In the genomic region with DNA sequence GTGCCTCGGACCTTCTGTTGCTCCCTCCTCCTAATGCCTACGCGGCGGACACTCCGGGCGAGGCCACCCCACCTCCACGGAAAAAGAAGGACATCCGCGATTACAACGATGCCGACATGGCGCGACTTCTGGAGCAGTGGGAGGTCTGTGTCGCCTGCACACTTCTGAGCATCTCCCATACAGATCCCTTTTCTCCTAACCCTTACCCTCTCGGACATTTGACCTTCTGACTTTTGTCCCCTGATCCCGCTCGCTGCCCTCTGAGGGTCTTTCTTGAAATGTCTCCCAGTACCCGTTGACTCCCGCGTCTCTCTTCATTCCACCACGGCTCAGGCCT, we compare ENCODE assay signal across 8 mouse cellular contexts. TPM values are rescaled to one million over a fixed set of nuclear protein-coding genes. Genes with fewer than 3 reads are reported as not detected.
A peak's percentile ranks its signal among the peaks of the same experiment; 100 is the strongest.
DNase-seq lines count a peak whose midpoint lies in the region; ATAC-seq and TF ChIP-seq lines count a peak whose summit lies in the region.

No protein-coding gene starts in this region.

- no peak for TF ChIP-seq CTCF in G1E (IDR thresholded peaks at IDR 0.05; ENCODE audit: low read depth, low read length)

- no peak for ATAC-seq in heart, embryonic 13.5 days (ENCODE audit: extremely low read depth, insufficient number of reproducible peaks, low FRiP score, low TSS enrichment)
- ATAC-seq in G1E (ENCODE audit: extremely low read depth, insufficient number of reproducible peaks, low FRiP score, poor library complexity, severe bottlenecking) = no peak
- peak; percentile 19 for ATAC-seq in hindbrain, embryonic 12.5 days (ENCODE audit: low FRiP score)

- no peaks in the 10 kb centered on the region for H3K27me3 ChIP-seq in heart, embryonic 13.5 days (replicated peaks)
- H3K27me3 ChIP-seq in G1E (ENCODE audit: insufficient read depth, low read length) = no peaks in the 10 kb centered on the region
- H3K27me3 ChIP-seq in hindbrain, embryonic 12.5 days = no peaks in the 10 kb centered on the region; the same call in 1 of the 2 replicates
- no peaks in the 10 kb centered on the region for H3K27me3 ChIP-seq in midbrain, embryonic 10.5 days (ENCODE audit: low read depth, poor library complexity, severe bottlenecking)

- peaks cover 23% of the 10 kb centered on the region for H3K36me3 ChIP-seq in heart, embryonic 13.5 days
- H3K36me3 ChIP-seq in G1E (replicated peaks) = peaks cover 27% of the 10 kb centered on the region
- H3K36me3 ChIP-seq in hindbrain, embryonic 12.5 days = peaks cover 12% of the 10 kb centered on the region
- H3K36me3 ChIP-seq in midbrain, embryonic 10.5 days = peaks cover 27% of the 10 kb centered on the region

- H3K4me1 ChIP-seq in heart, embryonic 13.5 days = peaks cover 31% of the 10 kb centered on the region
- H3K4me1 ChIP-seq in G1E (ENCODE audit: insufficient read depth, low read depth, low read length) = peaks cover 50% of the 10 kb centered on the region
- H3K4me1 ChIP-seq in hindbrain, embryonic 12.5 days = peaks cover 18% of the 10 kb centered on the region
- H3K4me1 ChIP-seq in midbrain, embryonic 10.5 days = peaks cover 23% of the 10 kb centered on the region

- 2% methylated on average over 21 of the region's 21 CpGs for WGBS in heart, embryonic 13.5 days
- WGBS in hindbrain, embryonic 12.5 days = 0% methylated on average over 20 of the region's 21 CpGs
- under 1% methylated on average over 21 of the region's 21 CpGs for WGBS in midbrain, embryonic 10.5 days

- no peaks in the 10 kb centered on the region for H3K9me3 ChIP-seq in heart, embryonic 13.5 days
- no peaks in the 10 kb centered on the region for H3K9me3 ChIP-seq in G1E (replicated peaks)
- no peaks in the 10 kb centered on the region for H3K9me3 ChIP-seq in hindbrain, embryonic 12.5 days (replicated peaks)
- no peaks in the 10 kb centered on the region for H3K9me3 ChIP-seq in midbrain, embryonic 10.5 days (replicated peaks)

- peak overlapping the region; percentile 86 for H3K4me2 ChIP-seq in heart, embryonic 13.5 days
- H3K4me2 ChIP-seq in hindbrain, embryonic 12.5 days (replicated peaks) = peak overlapping the region; percentile 86

- H3K9ac ChIP-seq in heart, embryonic 13.5 days = peak overlapping the region; percentile 88
- peak overlapping the region; percentile 87 for H3K9ac ChIP-seq in hindbrain, embryonic 12.5 days

- peak overlapping the region; percentile 72 for H3K4me3 ChIP-seq in heart, embryonic 13.5 days
- peak overlapping the region; percentile 92 for H3K4me3 ChIP-seq in G1E (ENCODE audit: low read depth, low read length)
- peak overlapping the region; percentile 77 for H3K4me3 ChIP-seq in hindbrain, embryonic 12.5 days
- H3K4me3 ChIP-seq in midbrain, embryonic 10.5 days = peak overlapping the region; percentile 81

- no peak for DNase-seq in heart, adult 8-10 months (ENCODE audit: low spot score)
- no peak for DNase-seq in G1E (ENCODE audit: low spot score)
- DNase-seq in midbrain, embryonic 10.5 days (ENCODE audit: low spot score) = no peak
- DNase-seq in spleen, postnatal 14 days (ENCODE audit: low spot score in 2 of 2) = no peak
- DNase-seq in retina, embryonic 14.5 days (ENCODE audit: low spot score) = no peak
- DNase-seq in urinary bladder, adult 2 months (ENCODE audit: low spot score) = no peak

- H3K27ac ChIP-seq in heart, embryonic 13.5 days (replicated peaks) = peak overlapping the region; percentile 89
- H3K27ac ChIP-seq in hindbrain, embryonic 12.5 days = peak overlapping the region; percentile 86
- H3K27ac ChIP-seq in midbrain, embryonic 10.5 days (replicated peaks) = peak overlapping the region; percentile 93

RNA-seq across cellular contexts. Expression of a gene that starts 8.0 kb away (rescaled TPM):
- 83.9 and 85.3 TPM in 2 replicates for polyA plus RNA-seq in heart, embryonic 13.5 days (2015; fragmentation: Nextera tagmentation; extraction: Ambion mirVana)
- total RNA-seq in heart, adult 8-10 months (2022) = 10 to 100 TPM; 42.9 to 57.8 (median 53.9) TPM
- 25.0 and 28.7 TPM in 2 replicates for total RNA-seq in G1E (2014; fragmentation: Nextera tagmentation)
- 33.6 and 41.0 TPM in 2 replicates for total RNA-seq in G1E (2017)
- 20.2 and 68.0 TPM in 2 replicates for polyA plus RNA-seq in G1E (2012)
- polyA plus RNA-seq in hindbrain, embryonic 12.5 days (2016; fragmentation: Nextera tagmentation; extraction: Ambion mirVana) = 91.1 and 95.7 TPM in 2 replicates
- polyA plus RNA-seq in midbrain, embryonic 10.5 days (2016; fragmentation: Nextera tagmentation; extraction: Ambion mirVana) = 88.1 and 89.2 TPM in 2 replicates
- polyA plus RNA-seq in urinary bladder, adult 2 months (2012; rRNA removed) = 32.8 and 52.2 TPM in 2 replicates

RNA-seq across cellular contexts. Expression of a gene that starts 8.2 kb away (rescaled TPM):
- 9.9 and 10.2 TPM in 2 replicates for polyA plus RNA-seq in heart, embryonic 13.5 days (2015; fragmentation: Nextera tagmentation; extraction: Ambion mirVana)
- total RNA-seq in heart, adult 8-10 months (2022) = 1 to 10 TPM; 5.0 to 7.7 (median 6.1) TPM
- total RNA-seq in G1E (2014; fragmentation: Nextera tagmentation) = 5.7 and 6.9 TPM in 2 replicates
- 3.7 and 6.6 TPM in 2 replicates for total RNA-seq in G1E (2017)
- 21.2 and 28.8 TPM in 2 replicates for polyA plus RNA-seq in G1E (2012)
- 19.0 and 21.8 TPM in 2 replicates for polyA plus RNA-seq in hindbrain, embryonic 12.5 days (2016; fragmentation: Nextera tagmentation; extraction: Ambion mirVana)
- 10.2 and 10.7 TPM in 2 replicates for polyA plus RNA-seq in midbrain, embryonic 10.5 days (2016; fragmentation: Nextera tagmentation; extraction: Ambion mirVana)
- 9.9 and 11.6 TPM in 2 replicates for polyA plus RNA-seq in urinary bladder, adult 2 months (2012; rRNA removed)
